Comparison of ENCODE assay signal across 30 mouse cellular contexts in genomic region chr8:65085680-65086079, GRCm38 (mm10). TPM values are rescaled to one million over a fixed set of nuclear protein-coding genes. Genes with fewer than 3 reads are reported as not detected.
DNase-seq lines count a peak whose midpoint lies in the region; ATAC-seq and TF ChIP-seq lines count a peak whose summit lies in the region.
"Had no signal": no experiment of that assay in that cellular context is flagged by ENCODE, and none has a peak within 500 bp of the region (broad histone marks: within the 10 kb centered on the region; RNA-seq: fewer than 3 reads in every experiment).

No protein-coding gene starts in this region.

- no peaks in the 10 kb centered on the region for H3K9me3 ChIP-seq in heart, embryonic 10.5 days
- H3K9me3 ChIP-seq in liver, embryonic 14.5 days (ENCODE audit: control insufficient read depth, low read length), result no peaks in the 10 kb centered on the region
- H3K9me3 ChIP-seq: forebrain, embryonic 10.5 days; heart, embryonic 13.5 days; limb, embryonic 12.5 days had no signal

- no peaks in the 10 kb centered on the region for H3K4me1 ChIP-seq in heart, embryonic 10.5 days
- H3K4me1 ChIP-seq in liver, embryonic 14.5 days (replicated peaks; ENCODE audit: control insufficient read depth in 2 of 2, insufficient read depth in 2 of 2, low read length in 1 of 2), result no peaks in the 10 kb centered on the region

- WGBS in heart, embryonic 10.5 days, result 79% methylated on average over 2 of the region's 2 CpGs
- WGBS in liver, embryonic 14.5 days (ENCODE audit: insufficient replicate concordance), result 41% methylated on average over 2 of the region's 2 CpGs

- no peak overlapping the region for H3K27ac ChIP-seq in heart, embryonic 10.5 days
- no peak overlapping the region for H3K27ac ChIP-seq in liver, embryonic 14.5 days
- H3K27ac ChIP-seq: forebrain, embryonic 10.5 days; gastrocnemius, adult 2 months; heart, embryonic 13.5 days; hindbrain, embryonic 14.5 days; limb, embryonic 12.5 days had no signal

- TF ChIP-seq CTCF in liver, embryonic 14.5 days (IDR thresholded peaks at IDR 0.05; ENCODE audit: low read depth), result peak; percentile 15; the same call in 1 of the 2 replicates
- TF ChIP-seq CTCF in brain, embryonic 14.5 days (IDR thresholded peaks at IDR 0.05; ENCODE audit: borderline replicate concordance, extremely low read depth, insufficient read depth, insufficient read length), result peak; percentile 12; the same call in 1 of the 2 replicates

- H3K4me3 ChIP-seq in heart, embryonic 10.5 days, result no peak overlapping the region
- no peak overlapping the region for H3K4me3 ChIP-seq in liver, embryonic 14.5 days (ENCODE audit: insufficient read depth in 1 of 2, low read depth in 2 of 2, low read length in 2 of 2)
- H3K4me3 ChIP-seq: forebrain, embryonic 10.5 days; gastrocnemius, adult 2 months; heart, embryonic 13.5 days; limb, embryonic 12.5 days had no signal

- TF ChIP-seq EP300 in liver, embryonic 14.5 days (IDR thresholded peaks at IDR 0.05; ENCODE audit: low read depth), result no peak

- no peaks in the 10 kb centered on the region for H3K27me3 ChIP-seq in heart, embryonic 10.5 days (ENCODE audit: insufficient read depth, poor library complexity, severe bottlenecking)
- H3K27me3 ChIP-seq in liver, embryonic 14.5 days (ENCODE audit: control insufficient read depth, insufficient read depth, low read length), result no peaks in the 10 kb centered on the region
- H3K27me3 ChIP-seq: heart, embryonic 13.5 days; limb, embryonic 12.5 days had no signal

- no peak overlapping the region for H3K9ac ChIP-seq in liver, embryonic 14.5 days (replicated peaks)
- H3K9ac ChIP-seq: heart, embryonic 13.5 days; hindbrain, embryonic 14.5 days; limb, embryonic 12.5 days had no signal

- H3K4me2 ChIP-seq in liver, embryonic 14.5 days (ENCODE audit: low read depth), result no peak overlapping the region
- H3K4me2 ChIP-seq: heart, embryonic 13.5 days; hindbrain, embryonic 14.5 days; limb, embryonic 12.5 days had no signal

- H3K36me3 ChIP-seq in heart, embryonic 10.5 days, result no peaks in the 10 kb centered on the region
- H3K36me3 ChIP-seq in liver, embryonic 14.5 days (replicated peaks; ENCODE audit: control insufficient read depth, insufficient read depth, low read depth), result no peaks in the 10 kb centered on the region
- H3K36me3 ChIP-seq: forebrain, embryonic 10.5 days; heart, embryonic 13.5 days; limb, embryonic 12.5 days had no signal

- ATAC-seq in liver, embryonic 14.5 days (ENCODE audit: insufficient read depth), result no peak
- ATAC-seq: intestine, embryonic 16.5 days; midbrain, embryonic 16.5 days had no signal

- peak; percentile 9 for DNase-seq in heart, adult 11 months
- DNase-seq in heart, embryonic 10.5 days (ENCODE audit: low spot score), result no peak
- DNase-seq in liver, embryonic 14.5 days (ENCODE audit: low read depth in 3 of 3, low spot score in 3 of 3), result no peak
- DNase-seq in liver (no peak), ES-CJ7 (ENCODE audit: low read depth, low spot score) (peak; percentile 80)
- DNase-seq in brain, embryonic 14.5 days (ENCODE audit: low read depth), result no peak
- no peak for DNase-seq in cerebellum, adult 9-11 months
- no peak for DNase-seq in layer of hippocampus, postnatal 36 days
- DNase-seq: B cell, adult 2 months; cerebellum, postnatal 25 days; gastrocnemius, adult 2 months; kidney, postnatal 14 days; lung, adult 18-20 months; right cerebral cortex, postnatal 25 days; thymus, adult 18-20 months had no signal

- TF ChIP-seq POLR2A in brain, embryonic 14.5 days (IDR thresholded peaks at IDR 0.05; ENCODE audit: borderline replicate concordance, extremely low read depth, insufficient read depth, insufficient read length, poor library complexity, severe bottlenecking), result no peak

RNA-seq across cellular contexts. Expression of gene Gm10663, which starts 10.8 kb away (rescaled TPM):
- not detected in 2 replicates for polyA plus RNA-seq in heart, embryonic 10.5 days (2016; fragmentation: Nextera tagmentation; extraction: Ambion mirVana)
- not detected in 2 replicates for polyA plus RNA-seq in liver, embryonic 14.5 days (2012; rRNA removed)
- polyA plus RNA-seq in liver, embryonic 14.5 days (2014; fragmentation: Nextera tagmentation; extraction: Ambion mirVana), result not detected in 2 replicates
- not detected in 2 replicates for polyA plus RNA-seq in brain, embryonic 14.5 days (2012; rRNA removed)
- not detected for total RNA-seq in layer of hippocampus, postnatal 36 days (2021)
- total RNA-seq: adrenal gland, adult 18-20 months; gastrocnemius, adult 2 months; granulocyte monocyte progenitor cell, adult 5-6 weeks; heart, postnatal 25 days; layer of hippocampus, postnatal 10 days; left cerebral cortex, postnatal 10 days; megakaryocyte-erythroid progenitor cell, adult 5-6 weeks; neutrophil, adult 5-6 weeks had no signal
- polyA plus RNA-seq: forebrain, embryonic 10.5 days; heart, embryonic 13.5 days; hindbrain, embryonic 14.5 days; intestine, embryonic 16.5 days; limb, embryonic 12.5 days; midbrain, embryonic 16.5 days; spleen, adult 2 months; stomach, embryonic 14.5 days had no signal

RNA-seq across cellular contexts. Expression of gene BC030870, which starts 43.7 kb away (rescaled TPM):
- polyA plus RNA-seq in heart, embryonic 10.5 days (2016; fragmentation: Nextera tagmentation; extraction: Ambion mirVana), result not detected in 2 replicates
- polyA plus RNA-seq in liver, embryonic 14.5 days (2012; rRNA removed), result 0.02 and 0.09 TPM in 2 replicates
- 0.24 TPM in 1 of 2 replicates, not detected in the other for polyA plus RNA-seq in liver, embryonic 14.5 days (2014; fragmentation: Nextera tagmentation; extraction: Ambion mirVana)
- polyA plus RNA-seq in brain, embryonic 14.5 days (2012; rRNA removed), result not detected in 2 replicates
- total RNA-seq in layer of hippocampus, postnatal 36 days (2021), result not detected
- total RNA-seq: adrenal gland, adult 18-20 months; gastrocnemius, adult 2 months; granulocyte monocyte progenitor cell, adult 5-6 weeks; heart, postnatal 25 days; layer of hippocampus, postnatal 10 days; left cerebral cortex, postnatal 10 days; megakaryocyte-erythroid progenitor cell, adult 5-6 weeks; neutrophil, adult 5-6 weeks had no signal
- polyA plus RNA-seq: forebrain, embryonic 10.5 days; hindbrain, embryonic 14.5 days; limb, embryonic 12.5 days; midbrain, embryonic 16.5 days; spleen, adult 2 months had no signal

RNA-seq across cellular contexts. Expression of gene Apela, which starts 48.5 kb away (rescaled TPM):
- polyA plus RNA-seq in heart, embryonic 10.5 days (2016; fragmentation: Nextera tagmentation; extraction: Ambion mirVana), result 10.7 and 13.8 TPM in 2 replicates
- polyA plus RNA-seq in liver, embryonic 14.5 days (2012; rRNA removed), result 0.23 and 0.27 TPM in 2 replicates
- polyA plus RNA-seq in liver, embryonic 14.5 days (2014; fragmentation: Nextera tagmentation; extraction: Ambion mirVana), result 0.37 TPM in 1 of 2 replicates, not detected in the other
- polyA plus RNA-seq in brain, embryonic 14.5 days (2012; rRNA removed), result 2.3 and 2.4 TPM in 2 replicates
- not detected for total RNA-seq in layer of hippocampus, postnatal 36 days (2021)
- total RNA-seq: adrenal gland, adult 18-20 months; gastrocnemius, adult 2 months; granulocyte monocyte progenitor cell, adult 5-6 weeks; layer of hippocampus, postnatal 10 days; left cerebral cortex, postnatal 10 days; megakaryocyte-erythroid progenitor cell, adult 5-6 weeks; neutrophil, adult 5-6 weeks had no signal
- polyA plus RNA-seq: spleen, adult 2 months had no signal

Comparison
In these comparisons a context has a peak if more than half of its experiments do, and no peak if none do; other contexts are left out.
1. DNase-seq: peak in heart, adult 11 months (single experiment) and ES-CJ7 (single experiment); none in heart, embryonic 10.5 days (single experiment), liver, embryonic 14.5 days (0 of 3), liver (single experiment), brain, embryonic 14.5 days (single experiment), cerebellum, adult 9-11 months (single experiment) and layer of hippocampus, postnatal 36 days (0 of 2).